Mouse (Mus musculus): Measurements from ENCODE around the gene Dscam.

- TF ChIP-seq CTCF (IDR thresholded peaks at IDR 0.05; ENCODE audit: control insufficient read depth, insufficient read depth, low read length) = no peak
- no peak for TF ChIP-seq POLR2A (IDR thresholded peaks at IDR 0.05; ENCODE audit: borderline replicate concordance, control insufficient read depth, low read depth, low read length)
These were observed 368.8 kb downstream of the Dscam start for GRCm38 (mm10) chr16:96801650-96802237.
